Mouse (Mus musculus) left cerebral cortex, postnatal 4 days (tissue): ENCODE data around the gene Limch1. TPM values are rescaled to one million over a fixed set of nuclear protein-coding genes. Genes with fewer than 3 reads are reported as not detected.

Experiments used
- DNase-seq: peaks from one replicate; pipeline ENCODE4 v3.0.0-alpha.2; 2022
- intact Hi-C: fragments of 180-260 bp; cut with DNase I; formaldehyde crosslinking; loops from one replicate; pipeline ENCODE4 v1.15.1; 2025
- total RNA-seq, 2 experiments: library from RNA; stranded (reverse); gene quantifications; 2 replicates each; pipeline ENCODE4 v1.2.3; 2021

The Limch1 gene
- total RNA-seq, 2 experiments from 2014 or later = 203 to 223 TPM

DNA sequence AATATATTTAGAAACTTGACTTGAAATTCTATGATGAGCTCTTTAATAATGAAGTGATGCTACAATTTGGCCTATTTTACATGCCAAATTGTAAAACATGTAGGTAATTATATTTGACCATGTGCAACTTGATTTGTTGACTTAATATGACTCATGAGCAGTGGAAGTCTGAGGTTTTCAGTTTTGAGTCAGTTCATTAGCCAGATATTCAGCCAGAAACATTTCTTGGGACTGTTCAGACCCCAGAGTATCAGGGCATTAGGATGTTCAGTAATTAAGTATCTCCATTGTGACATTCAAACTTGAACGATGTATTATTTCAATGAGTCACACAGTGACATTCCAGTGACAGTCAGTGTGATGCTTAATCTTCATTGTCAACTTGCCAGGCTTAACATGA, 35.9 kb downstream of the Limch1 start:
- no peak for DNase-seq
- intact Hi-C loops = no loop called here

DNA sequence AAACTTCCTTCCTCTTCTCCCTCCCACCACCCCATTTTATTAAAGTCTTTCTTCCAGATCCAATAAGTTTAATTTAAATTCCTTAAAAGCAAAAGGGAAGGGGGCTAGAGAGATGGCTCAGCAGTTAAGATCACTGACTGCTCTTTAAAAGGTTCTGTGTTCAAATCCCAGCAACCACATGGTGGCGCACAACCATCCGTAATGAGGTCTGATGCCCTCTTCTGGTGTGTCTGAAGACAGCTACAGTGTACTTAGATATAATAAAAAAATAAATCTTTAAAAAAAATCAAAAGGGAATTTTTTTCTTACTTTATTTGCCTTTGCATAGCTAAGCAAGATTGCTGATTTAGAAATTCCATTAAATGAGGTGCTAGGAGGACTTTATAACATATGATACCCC, 37.2 kb downstream of the Limch1 start:
- intact Hi-C loops = no loop called here
- DNase-seq = no peak

DNA sequence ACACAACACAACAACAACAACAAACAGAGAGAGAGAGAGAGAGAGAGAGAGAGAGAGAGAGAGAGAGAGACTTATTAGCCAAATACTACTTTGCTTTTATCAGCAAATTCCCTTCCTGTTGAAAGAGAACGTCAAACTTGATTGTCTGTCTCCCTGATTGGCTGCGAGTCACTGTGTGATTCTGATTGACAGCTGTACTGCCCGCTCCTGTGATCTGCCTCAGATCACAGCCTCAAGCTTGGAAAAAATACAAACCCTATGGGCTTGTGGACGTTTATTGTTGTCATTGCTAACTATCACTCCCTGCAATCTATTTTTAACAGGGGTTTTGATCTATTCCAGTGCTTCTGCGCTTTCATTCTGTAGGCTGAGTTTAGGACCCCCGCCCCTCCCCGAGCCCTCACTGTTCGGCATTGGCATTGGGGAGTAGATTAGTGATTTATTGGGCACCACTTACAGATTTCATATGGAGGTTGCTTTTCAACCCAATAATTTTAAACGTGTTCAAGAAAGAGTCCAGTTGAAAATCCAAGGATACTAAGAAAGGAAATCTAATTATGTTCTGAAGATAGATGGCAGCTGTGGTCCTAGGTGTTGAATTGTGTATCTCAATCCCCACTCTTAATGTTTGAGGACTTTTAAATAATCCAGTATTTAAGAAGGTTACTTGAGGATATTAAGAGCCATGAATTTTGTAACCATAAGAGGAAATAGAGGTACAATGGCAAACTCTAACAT, 39.2 kb downstream of the Limch1 start:
- intact Hi-C loops = no loop called here
- DNase-seq = no peak

DNA sequence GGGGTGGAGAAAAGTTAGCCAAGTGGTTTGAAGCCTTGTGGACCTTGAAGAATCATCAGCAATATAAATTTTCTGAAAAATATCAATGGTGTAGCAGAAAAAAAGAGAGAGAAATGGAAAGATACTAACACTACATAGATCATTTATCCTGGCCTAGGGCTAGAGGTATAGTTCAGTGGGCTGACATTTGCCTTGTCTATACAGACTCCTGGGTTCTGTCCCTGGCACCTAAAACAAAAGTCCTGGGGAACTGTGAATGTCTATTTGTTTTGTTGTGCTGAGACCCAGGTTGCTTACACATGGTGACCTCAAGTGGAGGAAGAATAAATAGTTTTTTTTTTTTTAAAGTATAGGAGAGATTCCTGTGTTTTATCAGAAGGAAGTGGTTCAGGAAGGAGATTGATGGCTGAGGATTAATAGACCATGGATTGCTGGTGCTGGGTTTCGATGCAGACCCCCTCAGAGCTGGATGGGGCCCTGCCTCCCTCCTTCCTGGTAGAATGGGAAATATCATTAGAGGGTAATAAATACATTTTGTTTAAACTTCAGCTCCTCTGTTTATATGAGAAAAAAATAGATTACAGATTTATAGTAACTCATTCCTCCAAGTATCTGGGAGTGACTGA, 40.5 kb downstream of the Limch1 start:
- intact Hi-C loops = no loop called here
- no peak for DNase-seq

DNA sequence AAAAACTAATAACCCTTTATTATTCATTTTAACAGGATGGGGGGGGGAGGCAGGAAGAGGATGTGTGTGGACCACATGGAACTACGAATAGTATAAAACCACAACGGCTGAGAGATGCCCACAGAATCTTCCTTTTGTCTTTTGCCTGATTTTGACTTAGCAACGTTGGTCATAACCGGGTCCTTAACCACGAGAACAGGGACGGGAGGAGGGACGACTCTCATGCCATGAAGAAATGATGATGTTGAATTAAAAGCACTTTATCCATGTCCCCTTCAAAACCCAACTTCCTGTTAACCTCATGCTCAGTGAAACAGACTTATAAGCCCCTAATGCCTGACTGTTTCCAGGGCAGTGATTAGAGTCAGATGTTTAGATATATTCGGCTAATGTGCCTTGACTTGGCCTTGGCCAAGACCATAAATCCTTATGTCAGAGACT, 41.0 kb downstream of the Limch1 start:
- no peak for DNase-seq
- intact Hi-C loops = no loop called here

DNA sequence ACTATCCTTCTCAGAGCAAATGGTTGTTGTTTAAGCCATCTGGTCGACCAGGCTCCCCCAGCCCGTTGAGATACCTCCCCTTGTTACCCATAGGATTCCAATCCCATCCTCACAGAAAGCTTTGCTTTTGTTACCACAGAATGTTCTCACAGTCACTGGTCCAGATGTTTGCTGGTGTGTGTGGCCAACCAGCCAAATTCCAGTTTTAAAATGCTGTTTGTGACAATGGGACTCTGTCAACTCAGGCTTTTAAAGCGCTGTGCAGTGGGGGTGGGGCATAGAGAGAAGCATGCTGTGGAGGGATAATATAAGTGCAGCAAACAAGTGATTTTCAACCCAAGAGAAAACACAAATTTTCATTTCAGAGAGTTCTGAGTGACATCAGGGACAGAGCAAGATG, 43.4 kb downstream of the Limch1 start:
- DNase-seq = no peak
- intact Hi-C loops = no loop called here

DNA sequence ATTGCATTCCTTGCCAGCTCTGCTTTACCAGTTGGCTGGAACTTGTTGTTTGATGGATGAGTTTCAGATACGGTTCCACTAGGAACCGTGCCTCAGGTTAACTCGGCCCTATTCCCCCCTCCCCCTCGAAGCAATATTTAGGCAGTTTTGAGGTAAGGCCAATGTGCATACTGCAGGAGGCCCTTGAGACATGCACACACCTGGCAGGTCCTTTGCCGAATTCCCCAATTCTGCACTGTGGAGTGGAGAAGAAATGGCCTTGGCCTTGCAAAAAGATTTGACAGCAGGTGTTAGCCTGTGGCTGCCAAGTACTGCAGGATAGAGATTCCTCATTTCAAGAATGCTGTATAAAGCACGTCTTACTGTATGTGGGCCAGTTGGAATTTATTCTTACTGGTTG, 45.5 kb downstream of the Limch1 start:
- intact Hi-C loops = no loop called here

DNA sequence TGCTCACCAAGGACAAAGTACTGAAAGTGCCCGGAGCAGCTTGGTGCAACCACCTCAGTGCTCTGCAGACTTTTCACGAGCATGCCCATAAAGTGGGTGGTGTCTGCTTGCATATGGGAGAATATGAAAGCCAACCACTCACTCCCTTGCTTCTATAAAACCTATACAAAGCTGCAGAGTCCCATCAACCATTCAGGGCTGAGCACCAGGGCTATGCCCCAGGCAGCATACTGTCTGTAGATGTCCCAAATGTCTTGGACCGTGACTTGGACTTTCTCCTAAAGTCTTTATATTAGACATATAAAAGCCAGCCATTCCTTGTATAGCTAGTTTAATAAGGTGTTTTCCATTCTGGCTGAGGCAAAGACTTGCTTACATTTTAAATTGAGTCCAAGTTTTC, 47.6 kb downstream of the Limch1 start:
- intact Hi-C loops = no loop called here

More for the DNA sequence above, 45.5 kb downstream of the Limch1 start:
- no peak for DNase-seq

DNA sequence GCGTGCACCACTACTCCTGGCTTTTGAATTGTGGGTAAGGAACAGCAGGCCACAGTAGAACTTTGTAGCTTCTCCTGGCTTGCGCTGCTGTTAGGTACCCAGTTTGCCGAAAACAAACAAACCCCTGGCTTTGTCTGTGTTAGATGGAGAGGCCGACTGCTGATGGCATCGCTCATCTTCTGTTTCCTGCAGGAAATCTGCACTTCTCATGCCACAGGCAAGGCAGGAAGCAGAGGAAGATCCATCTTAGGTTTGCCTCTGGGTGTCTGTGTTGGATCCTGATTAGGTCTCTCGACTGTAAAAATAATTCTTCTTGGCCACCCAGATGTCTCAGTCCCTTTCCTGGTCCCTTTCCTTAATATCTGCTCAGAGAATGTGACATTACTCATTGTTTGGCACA, 51.7 kb downstream of the Limch1 start:
- intact Hi-C loops = loop anchor here (5.0 kb wide), 1 partner anchor 40 kb away; no protein-coding TSS in a partner anchor
- DNase-seq = no peak

More for the DNA sequence above, 47.6 kb downstream of the Limch1 start:
- no peak for DNase-seq

DNA sequence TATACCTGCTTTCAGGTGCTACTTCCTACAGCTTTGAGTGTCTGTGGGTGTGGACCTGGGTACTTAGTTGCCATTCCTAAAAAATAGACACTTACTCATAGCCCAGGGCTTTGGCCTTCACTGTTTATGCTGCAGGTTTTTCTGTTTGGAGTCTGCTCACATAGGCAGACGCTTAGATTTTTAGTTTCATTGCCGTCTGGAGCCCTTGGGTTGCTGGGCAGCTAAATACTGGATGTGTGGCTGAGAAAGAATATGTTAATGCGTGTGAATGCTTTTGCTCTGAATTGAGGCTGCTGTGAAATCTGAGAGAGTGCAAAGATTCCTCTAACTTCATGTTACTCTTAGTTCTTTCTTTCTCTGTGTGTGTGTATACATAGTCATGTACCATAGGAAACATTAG, 52.5 kb downstream of the Limch1 start:
- intact Hi-C loops = loop anchor here (5.0 kb wide), 1 partner anchor 41 kb away; no protein-coding TSS in a partner anchor
- no peak for DNase-seq

DNA sequence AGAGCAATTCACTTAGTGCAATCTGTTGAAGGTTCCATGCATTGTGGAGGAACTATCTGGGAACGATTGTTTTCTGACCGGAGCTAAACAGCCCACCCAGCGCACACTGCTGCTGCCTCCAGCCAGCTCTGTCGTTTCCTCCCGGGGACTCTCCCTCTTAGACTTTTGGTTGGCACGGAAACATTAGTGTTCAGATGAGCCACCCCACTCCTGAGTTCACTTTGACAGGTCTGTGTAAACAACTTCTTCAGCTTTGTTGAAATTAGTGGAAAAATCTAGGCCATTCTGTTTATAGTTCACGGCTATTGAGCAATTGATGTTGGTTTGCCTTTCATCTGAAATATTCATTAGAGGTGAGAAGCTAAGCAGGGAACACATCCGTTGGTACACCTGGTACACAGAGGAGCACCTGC, 53.0 kb downstream of the Limch1 start:
- DNase-seq = no peak
- intact Hi-C loops = loop anchor here (5.0 kb wide), 1 partner anchor 41 kb away; no protein-coding TSS in a partner anchor

DNA sequence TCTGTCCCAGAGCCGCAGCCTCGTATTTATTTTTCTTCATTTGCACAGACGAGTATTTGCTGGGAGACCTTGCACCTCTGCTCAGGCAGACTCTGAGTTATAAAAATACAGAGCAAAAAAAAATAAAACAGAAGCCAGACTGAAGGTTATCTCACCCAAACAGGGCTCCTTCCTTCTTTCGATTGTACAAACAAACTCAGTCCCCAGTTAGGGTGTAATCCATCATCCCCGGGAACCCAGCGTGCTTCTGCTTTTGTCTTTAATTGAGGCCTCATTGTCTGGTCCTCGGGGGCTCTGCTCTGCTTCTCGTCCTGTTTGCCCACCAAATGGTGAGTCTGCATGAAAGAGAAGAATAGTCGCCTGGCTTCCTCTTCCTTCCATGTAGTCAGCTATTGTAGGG, 54.6 kb downstream of the Limch1 start:
- intact Hi-C loops = no loop called here
- no peak for DNase-seq

DNA sequence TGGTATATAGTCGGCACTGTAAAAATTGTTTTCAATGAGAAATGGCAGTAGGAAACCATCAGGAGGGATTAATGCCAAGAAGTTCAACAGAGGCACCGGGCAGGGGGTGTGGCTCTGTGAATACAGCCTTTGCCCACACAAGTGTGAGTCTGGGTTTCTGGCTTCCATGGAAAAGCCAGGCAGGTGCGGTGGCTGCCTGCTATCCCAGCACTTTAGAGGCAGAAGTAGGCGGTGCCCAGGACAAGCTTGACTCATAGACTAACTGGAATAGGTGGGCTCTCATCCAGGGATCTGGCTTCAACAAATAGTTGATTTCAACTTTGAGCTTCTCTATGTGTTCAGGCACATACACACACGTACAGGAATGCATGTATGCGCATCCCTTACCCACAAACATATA, 55.4 kb downstream of the Limch1 start:
- intact Hi-C loops = no loop called here

DNA sequence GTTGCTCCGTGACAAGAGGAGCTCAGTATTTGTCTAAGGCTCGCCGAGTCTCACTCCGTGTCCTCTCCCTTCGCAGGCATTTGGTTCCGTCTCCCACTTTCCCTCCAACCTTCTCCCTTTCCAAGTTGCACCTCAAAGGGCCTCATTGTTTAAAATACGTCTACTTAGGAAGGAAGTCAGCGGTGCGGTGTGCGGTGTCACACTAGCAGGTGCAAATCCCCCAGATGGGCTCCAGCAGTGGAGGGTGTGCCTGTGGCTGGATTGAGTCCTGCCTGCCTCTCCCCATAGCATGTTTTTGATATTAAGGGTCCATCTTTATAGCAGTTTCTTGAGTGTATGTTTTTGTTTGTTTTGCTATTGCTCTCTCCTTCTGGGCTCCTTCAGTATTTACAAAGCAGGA, 56.6 kb downstream of the Limch1 start:
- intact Hi-C loops = no loop called here

More for the DNA sequence above, 55.4 kb downstream of the Limch1 start:
- no peak for DNase-seq

DNA sequence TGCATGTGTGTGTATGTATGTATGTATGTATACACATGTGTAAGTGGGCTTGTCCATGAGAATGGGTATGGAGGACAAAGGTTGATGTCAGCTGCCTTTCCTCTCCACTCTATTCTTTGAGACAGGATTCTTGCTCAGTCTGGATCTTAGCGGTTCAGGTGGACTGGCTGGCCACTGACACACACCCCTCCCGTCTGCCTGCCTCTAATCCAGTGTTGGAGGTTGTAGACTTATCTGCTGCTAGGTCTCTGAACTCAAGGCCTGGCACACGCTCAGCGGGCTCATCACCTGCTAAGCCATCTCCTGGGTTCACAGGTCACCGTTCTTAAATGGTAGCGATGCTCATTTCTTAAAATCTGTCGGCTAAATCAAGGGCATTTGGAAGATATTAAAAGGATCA, 60.7 kb downstream of the Limch1 start:
- intact Hi-C loops = no loop called here
- no peak for DNase-seq

More for the DNA sequence above, 56.6 kb downstream of the Limch1 start:
- DNase-seq = no peak

DNA sequence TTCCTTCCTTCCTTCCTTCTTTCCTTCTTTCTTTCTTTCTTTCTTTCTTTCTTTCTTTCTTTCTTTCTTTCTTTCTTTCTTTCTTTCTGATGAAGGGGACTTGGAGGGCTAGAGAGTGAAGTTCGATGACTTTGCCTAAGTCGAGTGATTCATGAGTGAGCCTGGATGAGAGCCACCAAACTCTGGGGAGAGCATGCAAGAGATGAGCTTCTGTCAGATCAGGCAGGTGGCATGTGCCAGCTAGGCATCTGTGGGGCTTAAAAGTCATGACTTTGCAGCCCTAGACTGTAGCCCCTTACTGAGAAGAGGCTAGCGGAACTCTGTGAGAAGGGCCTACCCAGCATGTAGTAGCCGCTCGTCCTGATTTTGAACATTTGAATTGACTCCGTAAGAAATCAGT, 62.1 kb downstream of the Limch1 start:
- no peak for DNase-seq
- intact Hi-C loops = no loop called here

DNA sequence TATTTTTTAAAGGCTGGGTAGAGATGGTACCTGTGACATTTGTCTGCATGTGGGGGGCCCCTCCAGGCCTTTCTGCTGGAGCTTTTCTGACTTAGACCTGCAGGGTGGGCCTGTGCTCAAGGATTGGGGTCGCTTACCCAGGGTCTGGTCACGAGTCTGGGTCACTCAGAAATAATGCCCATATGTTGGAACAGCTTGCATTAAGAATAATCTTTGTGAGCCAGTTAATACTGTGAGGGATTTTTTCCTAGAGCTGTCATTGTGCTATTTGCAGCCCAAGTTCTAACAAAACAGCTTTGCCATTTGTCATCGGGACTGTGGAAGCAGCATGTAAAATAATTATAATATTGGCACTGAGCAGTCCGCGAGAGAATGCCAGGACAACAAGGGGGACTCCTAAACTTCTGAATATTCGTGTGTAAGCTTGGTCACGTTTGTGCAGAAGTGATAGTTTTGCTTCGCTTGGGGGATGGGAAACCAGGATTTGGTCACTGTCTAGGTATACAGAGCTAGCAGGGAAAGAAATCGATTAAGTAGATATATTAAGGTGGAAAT, 63.5 kb downstream of the Limch1 start:
- no peak for DNase-seq
- intact Hi-C loops = no loop called here

DNA sequence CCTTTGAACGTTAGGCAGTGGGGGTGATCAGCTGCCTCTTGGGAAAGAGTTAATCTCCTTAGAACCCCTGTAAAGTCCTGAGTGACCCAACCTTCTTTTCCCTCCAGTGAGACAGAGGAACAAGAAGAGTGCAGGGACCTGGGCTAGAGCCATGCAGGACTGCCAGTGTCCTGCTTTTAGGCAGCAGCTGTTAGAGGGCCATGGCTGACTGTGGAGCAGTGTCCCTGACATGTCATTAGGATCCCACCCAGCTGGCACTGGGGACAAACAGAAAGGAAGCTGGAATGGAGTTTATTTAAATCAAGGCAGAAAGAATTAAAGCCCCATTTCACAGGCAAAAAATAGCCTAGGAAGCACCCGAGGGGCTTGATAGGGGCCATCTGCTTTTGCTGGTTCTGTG, 64.8 kb downstream of the Limch1 start:
- intact Hi-C loops = no loop called here
- DNase-seq = peak; percentile 39

DNA sequence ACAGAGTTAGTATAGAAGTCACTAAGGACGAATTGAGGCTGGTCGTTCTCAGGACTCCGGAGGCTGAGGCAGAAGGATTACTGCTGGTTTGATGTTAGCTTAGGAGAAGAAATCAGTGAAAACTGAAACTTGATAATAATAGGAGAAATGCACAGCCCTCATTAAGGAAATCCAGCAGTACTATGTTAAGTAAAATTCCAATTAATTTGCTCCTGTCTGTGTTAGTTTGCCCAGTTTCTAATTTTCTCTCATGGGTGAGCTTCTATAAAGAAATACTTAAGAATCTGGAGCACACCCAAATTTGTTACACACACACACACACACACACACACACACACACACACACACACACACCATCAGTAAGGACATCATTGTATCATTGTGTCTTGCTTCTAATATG, 69.0 kb downstream of the Limch1 start:
- intact Hi-C loops = no loop called here
- no peak for DNase-seq

DNA sequence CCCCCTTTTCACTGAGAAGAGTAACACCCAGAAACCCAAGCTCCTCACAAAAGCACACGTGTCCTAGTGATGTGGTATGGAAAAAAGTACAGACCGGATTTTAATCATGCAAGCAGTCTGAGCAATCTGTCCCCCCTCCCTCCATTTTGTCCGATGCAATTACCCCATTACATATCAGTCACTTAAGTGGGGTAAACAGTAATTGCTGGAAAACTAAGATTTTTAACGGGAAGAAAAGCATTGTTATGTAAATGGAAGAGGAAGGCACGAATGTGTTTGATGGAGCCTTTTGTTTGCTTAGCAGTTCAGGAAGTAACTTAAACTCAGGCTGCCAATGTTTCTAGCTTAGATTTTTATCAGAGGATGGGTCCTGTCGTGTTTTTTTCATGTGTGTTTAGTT, 70.2 kb downstream of the Limch1 start:
- DNase-seq = no peak
- intact Hi-C loops = no loop called here

DNA sequence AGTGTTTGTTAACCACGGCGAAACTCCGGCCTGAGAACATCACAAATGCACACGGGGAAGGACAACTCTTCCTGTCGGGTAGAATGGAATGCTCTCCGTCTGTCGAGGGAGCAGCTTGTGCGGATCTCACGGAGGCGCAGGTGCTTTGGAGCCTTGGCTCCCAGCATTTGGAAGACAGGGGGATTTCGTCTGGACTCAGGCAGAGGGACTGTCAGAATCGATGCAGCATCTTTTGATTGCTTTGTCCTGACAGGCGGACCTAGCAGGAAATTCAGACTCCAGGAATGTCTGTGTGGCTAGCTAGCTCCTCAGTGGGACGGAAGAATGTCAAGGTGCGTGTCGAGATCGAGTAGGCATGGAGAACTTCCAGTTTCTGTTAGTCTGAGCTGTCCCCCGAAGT, 71.1 kb downstream of the Limch1 start:
- intact Hi-C loops = no loop called here
- no peak for DNase-seq
